Mouse (Mus musculus) CH12.LX (cell line): ENCODE measurements at regions not wholly inside any gene's neighbourhood (a gene's known extent, or its start where the extent isn't known, plus 50 kb on each side); places are given as distances from the start of the nearest gene placed in this dataset.

Experiments
- CTCF ChIP-seq, 2 experiments: IDR thresholded peaks in 1 of 2; conservative IDR thresholded peaks in 1 of 2; 2 replicates each; pipeline ENCODE4 v1.5.1; 2011 to 2012; ENCODE audit warnings: low read depth in 2 of 2, low read length in 2 of 2, improper control_type of control experiment in 1 of 2, inconsistent platforms in 1 of 2, mild to moderate bottlenecking in 1 of 2, moderate library complexity in 1 of 2
- HCFC1 ChIP-seq: IDR thresholded peaks from 2 replicates; pipeline ENCODE4 v1.6.1; 2012; ENCODE audit warnings: low read depth, mild to moderate bottlenecking, inconsistent platforms, low read length, improper control_type of control experiment
- MAFK ChIP-seq: IDR thresholded peaks from 2 replicates; pipeline ENCODE4 v1.6.1; 2011; ENCODE audit warnings: low read length, improper control_type of control experiment; ENCODE audit not compliant: insufficient replicate concordance
- POLR2AphosphoS2 ChIP-seq: IDR thresholded peaks from 2 replicates; pipeline ENCODE4 v1.6.1; 2011; ENCODE audit warnings: low read depth, low read length, improper control_type of control experiment
- ZKSCAN1 ChIP-seq: IDR thresholded peaks from 2 replicates; pipeline ENCODE4 v1.6.1; 2012; ENCODE audit warnings: low read depth, inconsistent platforms, low read length, improper control_type of control experiment, borderline replicate concordance

- TF ChIP-seq ZKSCAN1 (no peak), POLR2AphosphoS2 (no peak), CTCF (conservative IDR thresholded peaks at IDR 0.05 in 1 of 2, IDR thresholded peaks at IDR 0.05 in 1 of 2; ENCODE audit: low read depth in 2 of 2, low read length in 2 of 2) (no peak), MAFK (no peak), HCFC1 (no peak)
Measured at GRCm38 (mm10) chr4:54651646-54652110, 293.2 kb upstream of the Zfp462 start.
